Mouse (Mus musculus): ENCODE data around the gene Nudt8.

- TF ChIP-seq CTCF (IDR thresholded peaks at IDR 0.05; ENCODE audit: borderline replicate concordance, insufficient read depth, low read length): no peak
- 0 out of 2 replicates have a peak, but pooled peaks have one; percentile 24 for TF ChIP-seq POLR2A (IDR thresholded peaks at IDR 0.05; ENCODE audit: low read depth, low read length)
These were observed 1.2 kb upstream of the Nudt8 start for GRCm38 (mm10) chr19:3999121-3999730.
